In genomic region chr7:95943420-95943819, GRCm38 (mm10) we compare ENCODE assay signal across 22 mouse cellular contexts.
"Had no signal": no experiment of that assay in that cellular context is flagged by ENCODE, and none has a peak within 500 bp of the region (broad histone marks: within the 10 kb centered on the region; RNA-seq: fewer than 3 reads in every experiment).

No protein-coding gene starts in this region.

- H3K27me3 ChIP-seq: intestine, embryonic 15.5 days; limb, embryonic 13.5 days; liver, embryonic 12.5 days; liver, embryonic 15.5 days; midbrain, embryonic 12.5 days; midbrain, embryonic 15.5 days; neural tube, embryonic 12.5 days; neural tube, embryonic 15.5 days had no signal

- H3K27ac ChIP-seq: intestine, embryonic 15.5 days; layer of hippocampus, adult 2 months; limb, embryonic 13.5 days; liver, embryonic 12.5 days; liver, embryonic 15.5 days; macrophage; midbrain, embryonic 12.5 days; midbrain, embryonic 15.5 days; neural tube, embryonic 12.5 days; neural tube, embryonic 15.5 days; stomach, postnatal 0 days had no signal

- DNase-seq: kidney, adult 11 months; kidney, adult 9 months; kidney, postnatal 25 days; left cerebral cortex, postnatal 4 days; liver; right cerebral cortex, adult 18-20 months; right cerebral cortex, postnatal 14 days; right cerebral cortex, postnatal 4 days; thymus, adult 2 months; thymus, postnatal 14 days; thymus, postnatal 4 days had no signal

- H3K4me1 ChIP-seq: intestine, embryonic 15.5 days; limb, embryonic 13.5 days; liver, embryonic 12.5 days; liver, embryonic 15.5 days; midbrain, embryonic 12.5 days; midbrain, embryonic 15.5 days; neural tube, embryonic 12.5 days; neural tube, embryonic 15.5 days had no signal

- H3K4me3 ChIP-seq: intestine, embryonic 15.5 days; layer of hippocampus, adult 2 months; limb, embryonic 13.5 days; liver, embryonic 12.5 days; liver, embryonic 15.5 days; midbrain, embryonic 12.5 days; midbrain, embryonic 15.5 days; neural tube, embryonic 12.5 days; neural tube, embryonic 15.5 days had no signal

- H3K9me3 ChIP-seq: intestine, embryonic 15.5 days; limb, embryonic 13.5 days; liver, embryonic 12.5 days; liver, embryonic 15.5 days; midbrain, embryonic 12.5 days; midbrain, embryonic 15.5 days; neural tube, embryonic 12.5 days; neural tube, embryonic 15.5 days had no signal

- H3K9ac ChIP-seq: intestine, embryonic 15.5 days; limb, embryonic 13.5 days; liver, embryonic 12.5 days; liver, embryonic 15.5 days; midbrain, embryonic 12.5 days; midbrain, embryonic 15.5 days; neural tube, embryonic 12.5 days; neural tube, embryonic 15.5 days had no signal

- ATAC-seq: intestine, embryonic 15.5 days; liver, embryonic 12.5 days; midbrain, embryonic 15.5 days had no signal

- H3K4me2 ChIP-seq: intestine, embryonic 15.5 days; limb, embryonic 13.5 days; liver, embryonic 12.5 days; liver, embryonic 15.5 days; midbrain, embryonic 12.5 days; midbrain, embryonic 15.5 days; neural tube, embryonic 12.5 days; neural tube, embryonic 15.5 days had no signal

- H3K36me3 ChIP-seq: intestine, embryonic 15.5 days; limb, embryonic 13.5 days; liver, embryonic 12.5 days; liver, embryonic 15.5 days; midbrain, embryonic 12.5 days; midbrain, embryonic 15.5 days; neural tube, embryonic 12.5 days; neural tube, embryonic 15.5 days had no signal
